Mouse (Mus musculus): Measurements from ENCODE around the gene Pde4dip. TPM values are rescaled to one million over a fixed set of nuclear protein-coding genes. Genes with fewer than 3 reads are reported as not detected.
A peak's percentile ranks its signal among the peaks of the same experiment; 100 is the strongest.

The Pde4dip gene
- polyA plus RNA-seq, 1 experiment from 2014 or later = 22.1 TPM

DNA sequence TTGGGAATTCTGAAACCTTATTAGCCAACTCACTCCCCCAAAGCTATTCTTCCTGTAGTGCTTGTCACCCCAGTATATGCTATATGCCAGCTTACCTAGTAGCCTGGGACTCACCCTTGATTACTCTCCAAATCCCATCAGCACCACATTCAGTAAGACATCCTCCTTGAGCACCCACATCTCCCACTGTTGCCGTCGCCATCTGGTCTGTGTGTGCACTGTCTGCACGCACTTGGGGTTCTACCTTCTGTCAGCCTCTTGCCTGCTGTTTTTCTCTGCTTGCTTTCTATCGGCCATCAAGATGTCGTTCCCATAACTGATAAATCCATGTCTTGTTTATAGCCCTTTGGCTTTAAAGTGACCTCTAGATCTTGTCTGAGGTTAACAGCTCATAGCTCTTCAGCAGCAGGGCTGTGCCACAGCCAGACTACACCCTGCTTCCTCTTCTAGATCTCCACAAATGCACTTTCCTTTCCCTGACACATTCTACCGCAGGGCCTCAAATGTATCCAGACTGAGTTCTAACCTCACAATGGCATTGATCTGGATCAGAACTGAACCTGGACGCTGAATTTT is 42.9 kb upstream of the Pde4dip start:
- no peak overlapping the region for H3K4me3 ChIP-seq (ENCODE audit: low read length)
- ATAC-seq (ENCODE audit: low FRiP score, low TSS enrichment) = no peak
- H3K36me3 ChIP-seq (ENCODE audit: control insufficient read depth, insufficient read depth, low read length) = no peaks in the 10 kb centered on the region
- no peak overlapping the region; the same call in 1 of the 2 replicates for H3K27ac ChIP-seq (ENCODE audit: low read depth, low read length)
- H3K27me3 ChIP-seq (ENCODE audit: control insufficient read depth, insufficient read depth, low read length) = no peaks in the 10 kb centered on the region
- peak overlapping the region; percentile 12; the same call in 1 of the 2 replicates for H3K9ac ChIP-seq (ENCODE audit: low read depth, low read length)
- H3K4me1 ChIP-seq (ENCODE audit: control insufficient read depth, insufficient read depth, low read length) = peaks cover 27% of the 10 kb centered on the region
- WGBS = 54% methylated on average over 7 of the region's 7 CpGs
- H3K4me2 ChIP-seq (replicated peaks; ENCODE audit: low read depth, low read length) = no peak overlapping the region
- no peaks in the 10 kb centered on the region for H3K9me3 ChIP-seq (ENCODE audit: control insufficient read depth, low read length)

DNA sequence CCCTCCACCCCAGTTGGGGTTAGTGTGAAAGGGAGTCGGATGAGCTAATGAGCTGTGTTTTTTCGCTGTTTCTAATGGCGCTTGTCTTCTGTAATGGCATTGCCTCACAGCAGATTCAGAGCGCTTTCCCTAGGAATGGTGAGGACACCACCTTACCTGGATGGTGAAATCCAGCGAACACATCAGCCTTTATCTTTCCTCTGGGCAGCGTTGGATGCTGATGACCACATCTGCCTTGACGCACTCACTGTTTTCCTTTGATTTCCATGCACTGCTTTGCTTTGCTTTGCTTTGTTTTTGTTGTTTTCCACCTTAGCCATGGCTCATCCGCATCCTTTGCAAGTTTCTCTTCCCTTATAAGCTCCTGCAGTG is 42.3 kb upstream of the Pde4dip start:
- no peak overlapping the region for H3K4me2 ChIP-seq (replicated peaks; ENCODE audit: low read depth, low read length)
- H3K9ac ChIP-seq (ENCODE audit: low read depth, low read length) = no peak overlapping the region
- peaks cover 27% of the 10 kb centered on the region for H3K4me1 ChIP-seq (ENCODE audit: control insufficient read depth, insufficient read depth, low read length)
- H3K4me3 ChIP-seq (ENCODE audit: low read length) = no peak overlapping the region
- 70% methylated on average over 8 of the region's 8 CpGs for WGBS
- no peak overlapping the region for H3K27ac ChIP-seq (ENCODE audit: low read depth, low read length)
- no peak for ATAC-seq (ENCODE audit: low FRiP score, low TSS enrichment)
- no peaks in the 10 kb centered on the region for H3K9me3 ChIP-seq (ENCODE audit: control insufficient read depth, low read length)
- no peaks in the 10 kb centered on the region for H3K36me3 ChIP-seq (ENCODE audit: control insufficient read depth, insufficient read depth, low read length)
- H3K27me3 ChIP-seq (ENCODE audit: control insufficient read depth, insufficient read depth, low read length) = no peaks in the 10 kb centered on the region

DNA sequence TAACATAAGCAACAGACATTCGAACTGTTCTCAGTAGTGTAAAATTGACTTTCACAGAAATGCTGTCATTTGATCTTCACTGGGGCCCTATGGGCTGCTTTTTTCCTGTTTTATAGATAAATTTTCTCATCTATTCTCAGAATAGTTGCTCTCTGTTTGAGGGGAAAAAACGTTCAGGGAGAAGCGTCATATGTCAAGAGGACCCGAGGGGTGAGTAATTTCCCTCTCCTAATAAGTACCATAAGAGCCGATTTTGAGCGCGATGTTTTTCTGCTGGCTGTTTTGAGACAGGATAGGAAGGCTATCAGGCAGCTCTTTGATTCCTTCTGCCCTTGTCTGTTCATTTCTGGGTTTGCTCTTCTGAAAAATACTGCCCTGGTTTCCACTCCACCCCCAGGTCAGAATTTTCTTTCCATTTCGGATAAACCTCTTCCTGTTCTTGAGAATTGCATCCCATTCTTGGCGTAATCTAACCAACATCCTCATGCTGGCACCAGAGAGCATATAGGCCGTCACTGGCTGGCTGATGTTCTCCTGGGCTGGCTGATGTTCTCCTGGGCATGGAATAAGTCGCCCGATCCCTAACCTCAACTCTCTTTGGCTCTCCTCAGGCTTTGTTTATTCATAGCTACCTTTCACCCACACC is 41.8 kb upstream of the Pde4dip start:
- H3K36me3 ChIP-seq (ENCODE audit: control insufficient read depth, insufficient read depth, low read length) = no peaks in the 10 kb centered on the region
- H3K4me1 ChIP-seq (ENCODE audit: control insufficient read depth, insufficient read depth, low read length) = peaks cover 27% of the 10 kb centered on the region
- no peak overlapping the region for H3K9ac ChIP-seq (ENCODE audit: low read depth, low read length)
- H3K9me3 ChIP-seq (ENCODE audit: control insufficient read depth, low read length) = no peaks in the 10 kb centered on the region
- no peak for ATAC-seq (ENCODE audit: low FRiP score, low TSS enrichment)
- H3K27me3 ChIP-seq (ENCODE audit: control insufficient read depth, insufficient read depth, low read length) = no peaks in the 10 kb centered on the region
- H3K4me2 ChIP-seq (replicated peaks; ENCODE audit: low read depth, low read length) = no peak overlapping the region
- no peak overlapping the region for H3K4me3 ChIP-seq (ENCODE audit: low read length)
- WGBS = 51% methylated on average over 12 of the region's 12 CpGs
- no peak overlapping the region for H3K27ac ChIP-seq (ENCODE audit: low read depth, low read length)

DNA sequence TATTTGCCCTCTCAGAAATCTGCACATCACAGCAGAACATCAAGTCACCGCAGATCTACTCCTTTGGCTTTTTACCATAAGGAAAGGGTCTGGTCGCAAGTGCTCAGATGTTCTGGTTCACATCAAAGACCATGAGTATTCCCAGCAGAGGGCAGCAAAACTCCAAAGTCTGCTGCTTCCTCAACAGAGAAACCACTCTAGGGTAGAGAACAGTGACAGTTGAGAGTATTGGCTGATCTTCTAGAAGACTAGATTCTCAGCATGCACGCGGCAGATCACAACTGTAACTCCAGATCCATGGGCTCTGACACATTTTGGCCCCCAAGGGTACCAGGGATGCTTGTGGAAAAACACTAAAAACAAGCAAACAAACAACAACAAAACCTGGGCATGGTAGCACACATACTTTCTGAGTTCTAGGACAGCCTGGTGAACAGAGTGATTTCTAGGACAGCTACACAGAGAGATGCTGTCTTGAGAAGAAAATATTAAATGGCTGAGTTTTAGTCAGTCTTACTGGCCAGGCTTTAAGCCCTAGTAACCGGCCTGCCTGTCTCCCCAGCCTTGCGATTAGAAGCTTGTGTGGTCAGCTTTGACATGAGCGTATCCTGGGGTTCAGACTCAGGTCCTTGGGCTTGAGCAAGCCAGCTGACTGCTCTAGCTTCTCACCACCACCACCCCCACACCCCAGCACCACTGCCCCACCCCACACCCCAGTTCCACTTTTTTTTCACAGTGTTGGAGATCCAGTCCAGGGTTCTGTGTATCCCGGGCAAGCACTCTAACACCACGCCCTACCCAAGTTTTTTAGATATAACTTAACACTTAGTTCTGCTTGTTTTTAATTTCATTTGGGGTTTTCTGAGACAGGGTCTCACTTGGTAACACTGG is 40.7 kb upstream of the Pde4dip start:
- no peaks in the 10 kb centered on the region for H3K9me3 ChIP-seq (ENCODE audit: control insufficient read depth, low read length)
- H3K27me3 ChIP-seq (ENCODE audit: control insufficient read depth, insufficient read depth, low read length) = no peaks in the 10 kb centered on the region
- 0 out of 2 replicates have a peak, but pooled peaks cover under 1% of the 10 kb centered on the region for H3K36me3 ChIP-seq (ENCODE audit: control insufficient read depth, insufficient read depth, low read length)
- H3K4me3 ChIP-seq (ENCODE audit: low read length) = no peak overlapping the region
- H3K9ac ChIP-seq (ENCODE audit: low read depth, low read length) = no peak overlapping the region
- H3K27ac ChIP-seq (ENCODE audit: low read depth, low read length) = no peak overlapping the region
- WGBS = 61% methylated on average over 9 of the region's 9 CpGs
- no peak overlapping the region for H3K4me2 ChIP-seq (replicated peaks; ENCODE audit: low read depth, low read length)
- peak; percentile 61; the same call in 1 of the 2 replicates for ATAC-seq (ENCODE audit: low FRiP score, low TSS enrichment)
- H3K4me1 ChIP-seq (ENCODE audit: control insufficient read depth, insufficient read depth, low read length) = peaks cover 27% of the 10 kb centered on the region

DNA sequence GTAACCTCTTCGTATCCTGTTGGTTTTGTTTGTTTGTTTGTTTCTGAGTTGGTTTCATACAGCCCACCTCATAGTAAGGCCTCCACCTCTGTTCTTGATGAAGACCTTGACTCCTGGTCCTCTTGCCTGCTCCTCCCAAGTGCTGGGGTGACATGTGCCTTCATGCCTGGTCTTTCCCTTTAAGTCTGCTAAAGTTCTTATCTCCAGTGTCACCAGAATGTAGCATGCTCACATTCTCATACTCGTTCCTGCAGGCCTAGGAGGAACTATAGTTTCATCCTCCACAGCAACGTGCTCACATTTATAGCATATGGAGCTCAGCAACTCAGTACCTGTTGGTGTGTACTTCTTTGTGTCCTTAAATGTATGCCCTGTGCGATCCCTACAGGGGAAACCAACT is 38.8 kb upstream of the Pde4dip start:
- no peak for ATAC-seq (ENCODE audit: low FRiP score, low TSS enrichment)
- peak overlapping the region; percentile 2; the same call in 1 of the 2 replicates for H3K9ac ChIP-seq (ENCODE audit: low read depth, low read length)
- H3K4me2 ChIP-seq (replicated peaks; ENCODE audit: low read depth, low read length) = no peak overlapping the region
- no peak overlapping the region for H3K4me3 ChIP-seq (ENCODE audit: low read length)
- no peaks in the 10 kb centered on the region for H3K9me3 ChIP-seq (ENCODE audit: control insufficient read depth, low read length)
- no peaks in the 10 kb centered on the region for H3K27me3 ChIP-seq (ENCODE audit: control insufficient read depth, insufficient read depth, low read length)
- WGBS = 80% methylated on average over 4 of the region's 4 CpGs
- peaks cover 14% of the 10 kb centered on the region; the same call in 1 of the 2 replicates for H3K36me3 ChIP-seq (ENCODE audit: control insufficient read depth, insufficient read depth, low read length)
- peaks cover 15% of the 10 kb centered on the region; the same call in 1 of the 2 replicates for H3K4me1 ChIP-seq (ENCODE audit: control insufficient read depth, insufficient read depth, low read length)
- H3K27ac ChIP-seq (ENCODE audit: low read depth, low read length) = no peak overlapping the region

DNA sequence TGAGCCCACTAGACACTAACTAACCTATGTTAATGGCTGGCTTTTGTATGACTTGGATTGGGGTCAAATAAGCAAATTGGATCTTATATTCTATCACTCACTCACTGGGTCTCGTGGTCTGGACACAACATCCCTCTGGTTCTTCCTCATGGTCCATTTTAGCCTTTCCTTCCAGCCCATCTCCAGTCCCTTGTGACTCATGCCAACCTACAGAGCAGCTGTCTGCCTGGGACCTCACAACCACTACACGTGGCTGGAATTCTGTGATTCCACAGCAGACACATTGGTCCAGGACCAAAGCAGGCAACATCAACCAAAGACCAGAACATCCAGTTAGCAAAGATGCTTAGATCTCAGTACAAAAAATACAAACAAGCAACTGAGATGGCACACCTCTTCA is 36.7 kb upstream of the Pde4dip start:
- WGBS = 92% methylated on average over 2 of the region's 2 CpGs

DNA sequence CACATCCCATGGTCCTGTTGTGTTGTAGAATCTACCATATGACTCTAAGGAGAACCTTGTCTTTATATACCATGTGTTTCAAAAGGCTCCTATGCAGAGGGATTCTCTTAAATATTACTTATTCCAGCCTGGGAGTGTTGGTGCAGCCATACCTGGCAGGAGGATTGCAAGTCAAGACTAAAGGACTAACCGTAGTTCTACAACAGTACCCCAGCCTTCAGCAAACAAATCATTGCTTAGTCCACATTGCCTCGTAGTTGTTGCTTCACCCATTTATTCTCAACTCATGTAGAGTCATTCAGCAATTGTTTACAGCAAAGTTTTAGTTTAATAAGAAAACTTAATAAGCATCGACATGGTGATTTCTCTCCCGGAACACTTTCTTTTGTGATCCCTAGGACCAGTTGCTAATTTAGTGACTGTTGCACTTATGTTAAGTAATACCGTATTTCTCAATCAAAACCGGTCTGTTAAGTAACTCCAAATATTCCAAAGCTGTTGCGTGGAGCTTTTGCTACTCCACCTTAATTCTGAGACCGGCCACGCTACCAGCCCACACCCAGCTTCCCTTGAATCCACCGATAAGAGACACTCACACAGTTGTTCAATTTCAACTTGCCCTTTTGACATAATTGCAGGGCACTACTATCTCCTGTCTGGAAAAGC is 30.5 kb upstream of the Pde4dip start:
- Histone ChIP-seq H3K27me3 (ENCODE audit: control insufficient read depth, insufficient read depth, low read length) (no peaks in the 10 kb centered on the region), H3K27ac (ENCODE audit: low read depth, low read length) (no peak overlapping the region), H3K4me3 (ENCODE audit: low read length) (no peak overlapping the region), H3K9me3 (ENCODE audit: control insufficient read depth, low read length) (no peaks in the 10 kb centered on the region), H3K36me3 (ENCODE audit: control insufficient read depth, insufficient read depth, low read length) (peaks cover 77% of the 10 kb centered on the region), H3K9ac (ENCODE audit: low read depth, low read length) (no peak overlapping the region), H3K4me1 (ENCODE audit: control insufficient read depth, insufficient read depth, low read length) (no peaks in the 10 kb centered on the region), H3K4me2 (replicated peaks; ENCODE audit: low read depth, low read length) (no peak overlapping the region)
- ATAC-seq (ENCODE audit: low FRiP score, low TSS enrichment) = no peak
- WGBS = 95% methylated on average over 10 of the region's 10 CpGs

More for the DNA sequence above, 36.7 kb upstream of the Pde4dip start:
- Histone ChIP-seq H3K27ac (ENCODE audit: low read depth, low read length) (no peak overlapping the region), H3K9ac (ENCODE audit: low read depth, low read length) (no peak overlapping the region), H3K9me3 (ENCODE audit: control insufficient read depth, low read length) (no peaks in the 10 kb centered on the region), H3K27me3 (ENCODE audit: control insufficient read depth, insufficient read depth, low read length) (no peaks in the 10 kb centered on the region), H3K4me1 (ENCODE audit: control insufficient read depth, insufficient read depth, low read length) (peaks cover 5% of the 10 kb centered on the region; the same call in 1 of the 2 replicates), H3K4me2 (replicated peaks; ENCODE audit: low read depth, low read length) (no peak overlapping the region), H3K36me3 (ENCODE audit: control insufficient read depth, insufficient read depth, low read length) (peaks cover 32% of the 10 kb centered on the region; the same call in 1 of the 2 replicates), H3K4me3 (ENCODE audit: low read length) (no peak overlapping the region)
- no peak for ATAC-seq (ENCODE audit: low FRiP score, low TSS enrichment)

DNA sequence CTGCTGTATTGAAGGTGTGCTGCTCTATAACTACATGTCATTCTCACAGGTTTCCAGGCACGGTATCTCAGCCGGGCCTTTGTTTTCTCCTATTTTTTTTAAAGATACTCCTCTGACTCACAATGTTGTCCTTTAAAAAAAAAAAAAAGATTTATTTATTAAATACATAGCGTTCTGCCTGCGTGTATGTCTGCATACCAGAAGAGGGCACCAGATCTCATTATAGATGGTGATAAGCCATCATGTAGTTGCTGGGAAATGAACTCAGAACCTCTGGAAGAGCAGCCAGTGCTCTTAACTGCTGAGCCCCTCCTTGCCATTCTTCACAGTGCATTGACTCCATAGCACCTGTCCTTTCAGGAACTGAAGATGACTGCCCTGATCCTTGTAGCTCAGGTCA is 26.6 kb upstream of the Pde4dip start:
- no peak overlapping the region for H3K4me2 ChIP-seq (replicated peaks; ENCODE audit: low read depth, low read length)
- no peak overlapping the region for H3K27ac ChIP-seq (ENCODE audit: low read depth, low read length)
- peaks cover 52% of the 10 kb centered on the region for H3K36me3 ChIP-seq (ENCODE audit: control insufficient read depth, insufficient read depth, low read length)
- ATAC-seq (ENCODE audit: low FRiP score, low TSS enrichment) = no peak
- H3K4me1 ChIP-seq (ENCODE audit: control insufficient read depth, insufficient read depth, low read length) = no peaks in the 10 kb centered on the region
- H3K9ac ChIP-seq (ENCODE audit: low read depth, low read length) = no peak overlapping the region
- no peak overlapping the region for H3K4me3 ChIP-seq (ENCODE audit: low read length)
- no peaks in the 10 kb centered on the region for H3K9me3 ChIP-seq (ENCODE audit: control insufficient read depth, low read length)
- WGBS = 70% methylated on average over 4 of the region's 4 CpGs
- no peaks in the 10 kb centered on the region for H3K27me3 ChIP-seq (ENCODE audit: control insufficient read depth, insufficient read depth, low read length)
